Mouse (Mus musculus): ENCODE data around the gene Erich3. TPM values are rescaled to one million over a fixed set of nuclear protein-coding genes. Genes with fewer than 3 reads are reported as not detected.

Erich3 gene
- polyA plus RNA-seq, 1 experiment from 2014 or later: 2.7 TPM

DNA sequence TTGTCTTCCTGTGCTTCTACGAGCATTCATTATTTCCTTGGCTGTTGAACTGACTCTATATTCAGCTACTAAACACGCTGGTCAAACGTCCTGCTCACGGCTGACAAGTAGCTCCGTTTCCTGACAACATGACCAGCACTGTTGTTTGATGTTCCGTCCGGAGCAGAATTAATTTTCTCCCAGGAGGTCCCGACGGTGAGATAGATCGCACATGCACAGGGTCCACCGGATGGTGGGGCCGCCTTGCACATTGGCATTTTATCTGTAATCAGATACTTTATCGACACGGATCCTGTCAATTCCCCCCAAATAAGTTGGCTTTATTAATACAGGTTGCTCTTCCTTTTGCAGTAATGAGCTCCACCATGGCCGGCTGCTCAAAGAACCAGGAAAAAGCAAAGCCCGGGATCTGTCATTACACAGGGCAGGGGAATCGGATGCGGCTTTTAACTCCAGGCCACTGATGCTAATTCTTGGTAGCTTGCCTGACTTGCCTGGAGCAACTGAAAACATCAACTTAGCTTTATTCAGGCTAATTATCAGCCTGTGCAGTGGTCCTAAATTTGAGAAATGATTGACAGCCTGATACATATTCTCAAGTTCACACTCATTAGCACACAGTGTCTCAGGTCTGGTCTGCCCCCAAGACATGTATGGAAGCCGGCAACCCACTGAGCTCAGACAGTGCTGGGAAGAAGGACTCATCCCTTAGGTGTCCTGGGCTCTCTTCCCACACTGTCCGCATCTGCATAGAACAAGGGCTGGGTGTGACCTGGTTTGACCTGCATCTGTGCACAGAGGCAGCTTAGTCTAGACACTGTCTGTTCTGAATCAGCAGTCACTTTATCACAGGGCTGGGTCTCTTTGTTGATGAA is 14.0 kb upstream of the Erich3 start:
- H3K4me2 ChIP-seq (ENCODE audit: low read length): peak overlapping the region; percentile 35
- H3K36me3 ChIP-seq (ENCODE audit: control insufficient read depth, insufficient read depth, low read length): no peaks in the 10 kb centered on the region
- H3K27ac ChIP-seq (replicated peaks; ENCODE audit: low read depth, low read length): peak overlapping the region; percentile 15; the same call in 1 of the 2 replicates
- no peaks in the 10 kb centered on the region for H3K9me3 ChIP-seq (ENCODE audit: control insufficient read depth, low read length)
- WGBS: 29% methylated on average over 20 of the region's 20 CpGs
- H3K9ac ChIP-seq (replicated peaks; ENCODE audit: low read length): no peak overlapping the region
- DNase-seq: peak; percentile 69
- no peak overlapping the region for H3K4me3 ChIP-seq (replicated peaks; ENCODE audit: low read depth, low read length)
- H3K4me1 ChIP-seq (ENCODE audit: control insufficient read depth, insufficient read depth, low read length): peaks cover 20% of the 10 kb centered on the region
- no peaks in the 10 kb centered on the region for H3K27me3 ChIP-seq (ENCODE audit: control insufficient read depth, insufficient read depth, low read length)
- ATAC-seq (ENCODE audit: low FRiP score, low TSS enrichment): peak; percentile 82

DNA sequence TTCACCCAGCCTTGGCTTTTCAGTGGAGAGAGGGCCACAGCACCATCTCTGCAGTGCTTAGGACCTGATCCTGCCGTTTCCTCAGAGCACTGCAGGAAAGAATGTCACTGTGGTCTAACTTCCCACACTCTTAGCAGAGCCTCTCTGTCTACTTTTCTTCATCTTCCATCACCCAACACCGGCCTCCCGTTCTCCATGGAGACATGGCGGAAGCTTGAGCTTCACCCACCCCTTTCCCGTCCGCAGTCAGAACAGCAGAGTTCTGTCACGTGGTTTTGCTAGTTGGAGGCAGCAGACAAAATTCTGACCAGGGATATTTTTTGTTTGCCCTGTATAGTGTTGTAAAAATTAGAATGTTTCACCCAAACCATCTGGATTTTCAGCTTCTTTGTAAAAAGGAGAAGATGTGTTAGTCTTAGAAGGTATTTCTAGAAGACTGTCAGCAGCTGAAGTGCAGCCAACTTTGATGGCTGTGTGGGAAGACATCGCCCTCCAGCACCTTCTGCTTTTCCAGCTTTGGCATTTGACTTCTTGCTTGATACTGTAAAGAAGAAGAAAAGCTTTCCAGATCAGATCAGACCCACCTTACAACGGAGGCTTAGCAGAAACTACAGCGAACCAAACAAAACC is 12.4 kb upstream of the Erich3 start:
- no peak overlapping the region for H3K9ac ChIP-seq (replicated peaks; ENCODE audit: low read length)
- no peak overlapping the region for H3K4me2 ChIP-seq (ENCODE audit: low read length)
- no peaks in the 10 kb centered on the region for H3K27me3 ChIP-seq (ENCODE audit: control insufficient read depth, insufficient read depth, low read length)
- H3K9me3 ChIP-seq (ENCODE audit: control insufficient read depth, low read length): no peaks in the 10 kb centered on the region
- WGBS: 88% methylated on average over 10 of the region's 10 CpGs
- ATAC-seq (ENCODE audit: low FRiP score, low TSS enrichment) (no peak), DNase-seq (no peak)
- no peak overlapping the region for H3K27ac ChIP-seq (replicated peaks; ENCODE audit: low read depth, low read length)
- H3K4me3 ChIP-seq (replicated peaks; ENCODE audit: low read depth, low read length): no peak overlapping the region
- peaks cover 20% of the 10 kb centered on the region for H3K4me1 ChIP-seq (ENCODE audit: control insufficient read depth, insufficient read depth, low read length)
- no peaks in the 10 kb centered on the region for H3K36me3 ChIP-seq (ENCODE audit: control insufficient read depth, insufficient read depth, low read length)

DNA sequence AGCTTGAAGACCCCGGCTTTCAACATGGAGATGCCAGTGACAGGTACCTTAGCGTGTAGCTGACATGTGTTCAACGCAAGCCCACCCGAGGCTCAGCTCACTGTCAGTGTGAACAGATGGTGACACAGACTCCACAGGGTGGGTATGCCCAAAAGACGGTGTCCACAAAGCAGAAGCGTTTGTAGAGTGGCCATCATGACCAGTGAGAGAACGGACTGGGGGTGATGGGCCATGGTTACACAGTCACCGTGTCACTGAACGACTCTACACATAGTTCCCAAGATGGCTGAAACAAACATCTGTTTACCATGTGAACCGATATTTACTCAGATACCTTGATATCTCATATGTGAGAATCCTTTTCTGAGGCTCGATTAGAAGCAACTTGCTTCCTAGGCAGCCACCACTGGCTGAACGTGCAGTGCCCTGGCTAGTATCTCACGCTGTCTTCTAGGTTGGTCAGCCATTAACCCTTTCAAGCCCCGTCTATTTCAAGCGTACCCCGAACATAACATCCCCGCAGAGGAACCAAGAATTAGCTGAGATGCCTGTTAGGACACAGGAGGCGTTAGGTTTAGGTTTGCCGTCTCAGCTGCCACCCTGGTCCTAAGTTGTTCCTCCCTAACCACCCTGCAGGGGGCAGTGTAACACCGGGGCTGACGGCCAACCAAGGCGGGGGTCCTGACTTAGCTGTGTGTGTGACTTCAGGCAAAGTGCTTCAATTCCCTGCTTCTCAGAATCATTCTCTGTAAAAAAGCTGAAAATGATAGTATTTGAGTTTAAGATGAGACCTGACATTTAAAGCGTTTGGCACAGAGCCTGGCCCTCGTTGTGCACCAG is 10.9 kb upstream of the Erich3 start:
- whole genome bisulfite sequencing: 46% methylated on average over 24 of the region's 24 CpGs
- Histone ChIP-seq H3K27ac (replicated peaks; ENCODE audit: low read depth, low read length) (peak overlapping the region; percentile 63; the same call in 1 of the 2 replicates), H3K27me3 (ENCODE audit: control insufficient read depth, insufficient read depth, low read length) (no peaks in the 10 kb centered on the region), H3K36me3 (ENCODE audit: control insufficient read depth, insufficient read depth, low read length) (no peaks in the 10 kb centered on the region), H3K9ac (replicated peaks; ENCODE audit: low read length) (no peak overlapping the region), H3K4me1 (ENCODE audit: control insufficient read depth, insufficient read depth, low read length) (peaks cover 16% of the 10 kb centered on the region), H3K4me3 (replicated peaks; ENCODE audit: low read depth, low read length) (no peak overlapping the region), H3K9me3 (ENCODE audit: control insufficient read depth, low read length) (no peaks in the 10 kb centered on the region), H3K4me2 (ENCODE audit: low read length) (peak overlapping the region; percentile 27)
- ATAC-seq (ENCODE audit: low FRiP score, low TSS enrichment): peak; percentile 53; the same call in 1 of the 2 replicates
- peak; percentile 89 for DNase-seq

DNA sequence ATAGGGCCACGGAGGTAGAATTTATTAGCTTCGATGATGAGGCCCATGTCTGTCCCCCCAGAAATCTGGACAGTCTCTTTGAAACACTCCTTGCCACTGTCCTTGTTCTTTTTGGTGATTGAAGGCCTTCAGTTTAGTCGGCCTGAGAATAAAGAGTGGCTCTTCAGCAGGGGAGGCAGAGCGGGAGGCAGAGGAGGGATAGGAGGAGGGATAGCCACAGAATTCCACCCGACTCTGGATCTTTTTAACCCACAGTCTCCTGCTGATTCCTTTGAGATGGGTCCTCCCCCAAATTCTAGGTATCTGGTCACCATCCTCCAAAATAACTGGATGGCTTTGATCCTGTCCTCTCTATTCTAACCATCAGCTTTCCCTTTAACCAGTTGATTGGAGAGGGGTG is 10.2 kb upstream of the Erich3 start:
- DNase-seq (no peak), ATAC-seq (ENCODE audit: low FRiP score, low TSS enrichment) (peak; percentile 6; the same call in 1 of the 2 replicates)
- H3K4me1 ChIP-seq (ENCODE audit: control insufficient read depth, insufficient read depth, low read length): peaks cover 16% of the 10 kb centered on the region
- WGBS: 46% methylated on average over 5 of the region's 5 CpGs
- H3K36me3 ChIP-seq (ENCODE audit: control insufficient read depth, insufficient read depth, low read length): no peaks in the 10 kb centered on the region
- H3K9ac ChIP-seq (replicated peaks; ENCODE audit: low read length): no peak overlapping the region
- H3K9me3 ChIP-seq (ENCODE audit: control insufficient read depth, low read length): no peaks in the 10 kb centered on the region
- no peak overlapping the region for H3K4me2 ChIP-seq (ENCODE audit: low read length)
- H3K27ac ChIP-seq (replicated peaks; ENCODE audit: low read depth, low read length): peak overlapping the region; percentile 63
- H3K27me3 ChIP-seq (ENCODE audit: control insufficient read depth, insufficient read depth, low read length): no peaks in the 10 kb centered on the region
- H3K4me3 ChIP-seq (replicated peaks; ENCODE audit: low read depth, low read length): no peak overlapping the region

DNA sequence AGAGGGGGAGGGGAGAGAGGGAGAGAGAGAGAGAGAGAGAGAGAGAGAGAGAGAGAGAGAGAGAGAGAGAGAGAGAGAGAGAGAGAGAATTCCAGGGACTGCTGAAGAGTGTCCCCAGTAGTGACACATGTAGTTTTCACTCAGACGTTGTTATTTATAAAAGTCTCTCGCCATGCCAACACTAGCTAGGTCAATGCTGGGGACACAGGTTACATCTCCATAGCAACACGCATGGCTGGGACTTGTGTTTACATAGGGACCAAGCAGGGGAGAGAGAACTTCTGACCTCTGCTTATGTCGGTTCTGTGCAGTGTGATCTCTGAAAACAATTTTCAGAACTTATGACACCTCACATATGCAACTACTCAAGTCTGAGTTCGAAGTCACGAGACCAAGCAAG is 9.4 kb upstream of the Erich3 start:
- H3K4me1 ChIP-seq (ENCODE audit: control insufficient read depth, insufficient read depth, low read length): peaks cover 14% of the 10 kb centered on the region
- H3K27ac ChIP-seq (replicated peaks; ENCODE audit: low read depth, low read length): no peak overlapping the region
- H3K9ac ChIP-seq (replicated peaks; ENCODE audit: low read length): no peak overlapping the region
- ATAC-seq (ENCODE audit: low FRiP score, low TSS enrichment) (no peak), DNase-seq (no peak)
- no peaks in the 10 kb centered on the region for H3K9me3 ChIP-seq (ENCODE audit: control insufficient read depth, low read length)
- no peak overlapping the region for H3K4me2 ChIP-seq (ENCODE audit: low read length)
- no peaks in the 10 kb centered on the region for H3K27me3 ChIP-seq (ENCODE audit: control insufficient read depth, insufficient read depth, low read length)
- no peaks in the 10 kb centered on the region for H3K36me3 ChIP-seq (ENCODE audit: control insufficient read depth, insufficient read depth, low read length)
- no peak overlapping the region for H3K4me3 ChIP-seq (replicated peaks; ENCODE audit: low read depth, low read length)
- 72% methylated on average over 6 of the region's 6 CpGs for WGBS

DNA sequence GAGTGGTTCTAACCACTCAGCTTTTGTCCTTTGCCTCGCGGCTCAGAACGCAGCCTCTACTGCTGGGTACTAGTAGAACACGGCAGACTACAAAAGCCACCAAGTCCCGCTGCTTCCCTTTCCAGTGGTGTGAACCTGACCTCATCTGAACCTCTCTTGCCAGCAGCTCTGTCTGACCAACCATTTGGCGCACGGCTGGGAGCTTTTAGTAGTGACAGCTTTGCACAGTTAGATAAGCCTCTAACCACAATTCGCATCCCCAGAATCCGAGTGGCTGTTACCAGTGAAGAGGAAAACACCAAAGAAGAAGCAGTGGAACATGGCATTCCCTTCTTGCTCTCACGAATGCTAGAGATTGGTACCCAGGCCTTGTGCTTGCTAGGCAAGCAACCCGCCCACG is 8.8 kb upstream of the Erich3 start:
- Histone ChIP-seq H3K4me2 (ENCODE audit: low read length) (no peak overlapping the region), H3K9me3 (ENCODE audit: control insufficient read depth, low read length) (no peaks in the 10 kb centered on the region), H3K27ac (replicated peaks; ENCODE audit: low read depth, low read length) (no peak overlapping the region), H3K9ac (replicated peaks; ENCODE audit: low read length) (no peak overlapping the region), H3K4me3 (replicated peaks; ENCODE audit: low read depth, low read length) (no peak overlapping the region), H3K4me1 (ENCODE audit: control insufficient read depth, insufficient read depth, low read length) (peaks cover 8% of the 10 kb centered on the region), H3K27me3 (ENCODE audit: control insufficient read depth, insufficient read depth, low read length) (no peaks in the 10 kb centered on the region), H3K36me3 (ENCODE audit: control insufficient read depth, insufficient read depth, low read length) (no peaks in the 10 kb centered on the region)
- ATAC-seq (ENCODE audit: low FRiP score, low TSS enrichment): no peak
- 85% methylated on average over 12 of the region's 12 CpGs for WGBS
- no peak for DNase-seq

DNA sequence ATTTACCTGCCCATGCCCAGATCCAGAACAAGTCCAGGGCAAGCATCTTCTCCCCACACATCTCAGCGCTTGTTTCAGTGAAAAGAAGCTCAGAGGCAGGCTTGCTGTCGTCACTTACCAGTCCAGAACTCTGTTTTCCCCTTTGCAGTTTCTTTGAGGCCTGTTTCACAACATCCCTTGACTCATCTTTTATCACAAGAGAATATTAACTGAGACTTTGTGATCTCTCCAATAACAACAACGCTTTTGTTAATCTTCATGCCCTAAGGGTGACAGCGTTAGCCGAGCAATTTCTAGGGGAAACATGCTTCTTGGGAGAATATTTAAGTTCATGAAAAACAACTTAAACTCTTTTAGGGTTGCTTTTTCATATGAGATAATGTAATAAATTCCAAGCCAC is 7.9 kb upstream of the Erich3 start:
- peaks cover 10% of the 10 kb centered on the region for H3K4me1 ChIP-seq (ENCODE audit: control insufficient read depth, insufficient read depth, low read length)
- DNase-seq: no peak
- no peak overlapping the region for H3K9ac ChIP-seq (replicated peaks; ENCODE audit: low read length)
- ATAC-seq (ENCODE audit: low FRiP score, low TSS enrichment): no peak
- H3K4me2 ChIP-seq (ENCODE audit: low read length): no peak overlapping the region
- H3K27me3 ChIP-seq (ENCODE audit: control insufficient read depth, insufficient read depth, low read length): no peaks in the 10 kb centered on the region
- H3K9me3 ChIP-seq (ENCODE audit: control insufficient read depth, low read length): no peaks in the 10 kb centered on the region
- H3K4me3 ChIP-seq (replicated peaks; ENCODE audit: low read depth, low read length): no peak overlapping the region
- no peak overlapping the region for H3K27ac ChIP-seq (replicated peaks; ENCODE audit: low read depth, low read length)
- H3K36me3 ChIP-seq (ENCODE audit: control insufficient read depth, insufficient read depth, low read length): no peaks in the 10 kb centered on the region
- 84% methylated on average over 5 of the region's 5 CpGs for WGBS

DNA sequence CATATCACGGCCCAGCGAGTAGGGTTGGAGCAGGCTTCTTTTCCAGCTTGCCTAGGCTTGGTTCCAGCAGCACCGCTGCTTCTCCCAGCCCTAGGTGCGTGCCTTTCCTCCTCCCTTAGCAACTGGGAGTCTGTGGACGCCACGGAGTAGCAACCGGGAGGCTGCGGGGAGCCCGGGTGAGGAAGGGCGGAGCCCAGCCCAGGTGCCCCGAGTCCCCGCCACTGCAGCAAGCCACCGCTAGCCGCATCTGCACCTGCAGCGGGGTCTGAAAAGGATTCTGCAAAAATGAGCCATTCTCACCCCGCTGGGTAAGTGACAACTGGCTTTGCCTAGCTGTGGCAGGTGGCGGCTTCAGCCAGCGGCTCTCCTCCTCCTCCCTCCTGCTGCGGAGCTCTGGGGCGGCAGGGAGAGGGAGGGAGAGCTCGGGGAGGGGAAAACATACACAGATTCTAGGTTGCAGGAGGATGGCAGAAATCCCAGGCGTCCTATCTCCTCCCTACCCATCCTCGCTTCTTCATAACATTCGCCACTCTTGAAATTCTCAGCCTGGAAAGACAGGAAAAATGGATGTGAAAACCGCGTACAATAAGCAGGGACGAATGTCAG is 420 bp downstream of the Erich3 start:
- 2% methylated on average over 25 of the region's 27 CpGs for WGBS
- Histone ChIP-seq H3K4me1 (ENCODE audit: control insufficient read depth, insufficient read depth, low read length) (peaks cover 14% of the 10 kb centered on the region; the same call in 1 of the 2 replicates), H3K9ac (replicated peaks; ENCODE audit: low read length) (peak overlapping the region; percentile 70), H3K27me3 (ENCODE audit: control insufficient read depth, insufficient read depth, low read length) (no peaks in the 10 kb centered on the region), H3K4me3 (replicated peaks; ENCODE audit: low read depth, low read length) (peak overlapping the region; percentile 42), H3K27ac (replicated peaks; ENCODE audit: low read depth, low read length) (peak overlapping the region; percentile 88), H3K36me3 (ENCODE audit: control insufficient read depth, insufficient read depth, low read length) (no peaks in the 10 kb centered on the region), H3K9me3 (ENCODE audit: control insufficient read depth, low read length) (no peaks in the 10 kb centered on the region), H3K4me2 (ENCODE audit: low read length) (peak overlapping the region; percentile 82)
- ATAC-seq (ENCODE audit: low FRiP score, low TSS enrichment) (peak; percentile 86), DNase-seq (peak; percentile 79)

Data from midbrain, embryonic 14.5 days (tissue).